Mouse (Mus musculus): ENCODE measurements at regions not wholly inside any gene's neighbourhood (a gene's known extent, or its start where the extent isn't known, plus 50 kb on each side); places are given as distances from the start of the nearest gene placed in this dataset.
"Not testable (repeated sequence)": the region's sequence is repeated elsewhere in the genome, so short reads cannot be mapped to it uniquely, and the experiment has no call there.

GRCm38 (mm10) chr5:10550115-10550514 lies 303.8 kb upstream of the Gm5152 start:
- POLR2A ChIA-PET; ATAC-seq; H3K27me3 ChIP-seq; DNase-seq (ENCODE audit: low read depth, low spot score); in situ Hi-C loops (cut with MboI; ENCODE audit: low pct_unique_long_range_greater_than_20kb); CTCF ChIA-PET: not testable (repeated sequence)

DNA sequence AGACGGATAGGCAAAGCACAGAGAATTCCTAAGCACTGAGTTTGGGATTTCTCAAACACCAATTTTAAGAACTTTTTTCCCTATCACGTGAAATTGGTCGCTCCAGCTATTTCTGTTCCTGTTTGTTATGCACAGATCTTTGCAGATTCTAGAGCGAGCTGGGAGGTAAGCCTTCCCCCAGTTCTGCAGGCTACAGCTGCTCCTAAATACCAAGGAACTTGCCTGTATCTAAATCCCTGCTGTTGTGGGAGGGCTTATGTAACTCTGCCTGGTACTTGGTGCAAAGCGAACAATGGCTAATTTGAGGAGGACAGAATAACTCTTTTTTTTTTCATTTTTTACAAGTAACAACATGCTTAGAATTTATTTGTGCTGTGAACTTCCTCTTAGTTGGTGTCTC lies 316.0 kb upstream of the Gm5152 start:
- DNase-seq (ENCODE audit: low read depth, low spot score) (no peak), ATAC-seq (no peak)
- TF ChIP-seq CTCF (IDR thresholded peaks at IDR 0.05), result no peak
- in situ Hi-C loops (cut with MboI; ENCODE audit: low pct_unique_long_range_greater_than_20kb), result no loop called here
- ChIA-PET POLR2A (no interaction called here), CTCF (no interaction called here)
- H3K27me3 ChIP-seq, result no peaks in the 10 kb centered on the region

GRCm38 (mm10) chr5:10592392-10592791 lies 346.1 kb upstream of the Gm5152 start:
- DNase-seq (ENCODE audit: low read depth, low spot score), result no peak
- ChIA-PET POLR2A (no interaction called here), CTCF (no interaction called here)
- TF ChIP-seq CTCF (IDR thresholded peaks at IDR 0.05), result no peak
- in situ Hi-C loops (cut with MboI; ENCODE audit: low pct_unique_long_range_greater_than_20kb), result no loop called here
- H3K27me3 ChIP-seq, result peaks cover 4% of the 10 kb centered on the region
- no peak for ATAC-seq

DNA sequence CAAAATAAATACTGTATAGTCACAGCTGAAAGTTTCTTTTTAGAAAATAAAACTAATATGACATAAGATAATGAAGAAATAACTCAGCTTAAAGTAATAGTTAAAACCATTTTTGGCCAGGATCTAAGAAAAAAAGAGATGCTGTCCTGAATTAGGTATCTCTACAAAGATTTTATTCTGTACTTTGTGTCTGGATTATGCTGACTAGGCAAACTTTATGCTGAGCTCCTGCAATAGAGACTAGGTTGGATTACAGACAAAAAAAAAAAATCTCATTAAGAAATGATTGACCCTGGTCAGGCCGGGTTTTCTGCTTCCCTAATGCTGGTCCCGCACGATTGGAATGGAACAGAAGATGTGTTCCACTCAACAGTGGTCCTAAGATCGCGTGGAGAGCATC lies 346.8 kb upstream of the Gm8871 start:
- in situ Hi-C loops (cut with MboI; ENCODE audit: low pct_unique_long_range_greater_than_20kb), result no loop called here
- DNase-seq (ENCODE audit: low read depth, low spot score) (no peak), ATAC-seq (no peak)
- ChIA-PET CTCF (no interaction called here), POLR2A (no interaction called here)
- no peaks in the 10 kb centered on the region for H3K27me3 ChIP-seq
- no peak for TF ChIP-seq CTCF (IDR thresholded peaks at IDR 0.05)

GRCm38 (mm10) chr5:10633176-10633575 lies 314.4 kb upstream of the Gm8871 start:
- in situ Hi-C loops (cut with MboI; ENCODE audit: low pct_unique_long_range_greater_than_20kb), result loop anchor here (10.0 kb wide), 1 partner anchor 1178 kb away; no protein-coding TSS in a partner anchor
- no peaks in the 10 kb centered on the region for H3K27me3 ChIP-seq
- peak; percentile 63 for TF ChIP-seq CTCF (IDR thresholded peaks at IDR 0.05)
- ChIA-PET POLR2A (no interaction called here), CTCF (interaction anchor here (1.2 to 2.0 kb wide), 2 partner anchors 14 to 678 kb away, joined by 6 to 21 read pairs; no protein-coding TSS in a partner anchor)
- DNase-seq (ENCODE audit: low read depth, low spot score), result peak; percentile 4
- no peak for ATAC-seq

DNA sequence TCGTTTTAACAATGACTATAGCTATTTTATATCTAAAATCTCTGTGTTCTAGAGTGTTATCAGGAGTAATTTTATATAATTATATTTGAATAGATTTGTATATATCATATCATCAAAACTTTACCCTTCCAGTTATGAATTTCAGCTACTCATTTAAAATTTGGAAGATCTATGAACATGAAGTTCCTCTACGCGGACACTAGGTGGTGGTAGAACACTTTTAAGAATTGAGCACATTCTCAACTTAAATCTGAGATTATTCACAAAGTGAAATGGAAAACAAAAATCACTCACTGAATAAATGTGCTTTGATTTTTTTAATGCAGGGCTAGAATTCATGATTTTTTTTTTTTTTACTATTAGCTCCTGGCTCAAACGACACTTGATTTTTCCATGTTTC lies 299.5 kb upstream of the Gm8871 start:
- no peak for ATAC-seq
- POLR2A ChIA-PET, result no interaction called here
- TF ChIP-seq CTCF (IDR thresholded peaks at IDR 0.05), result peak; percentile 44
- CTCF ChIA-PET, result interaction anchor here (0.7 to 2.0 kb wide), 7 partner anchors 10 to 1922 kb away, joined by 3 to 5 read pairs (median 3); no protein-coding TSS in a partner anchor
- no peak for DNase-seq (ENCODE audit: low read depth, low spot score)
- H3K27me3 ChIP-seq, result peaks cover 6% of the 10 kb centered on the region
- in situ Hi-C loops (cut with MboI; ENCODE audit: low pct_unique_long_range_greater_than_20kb), result no loop called here

DNA sequence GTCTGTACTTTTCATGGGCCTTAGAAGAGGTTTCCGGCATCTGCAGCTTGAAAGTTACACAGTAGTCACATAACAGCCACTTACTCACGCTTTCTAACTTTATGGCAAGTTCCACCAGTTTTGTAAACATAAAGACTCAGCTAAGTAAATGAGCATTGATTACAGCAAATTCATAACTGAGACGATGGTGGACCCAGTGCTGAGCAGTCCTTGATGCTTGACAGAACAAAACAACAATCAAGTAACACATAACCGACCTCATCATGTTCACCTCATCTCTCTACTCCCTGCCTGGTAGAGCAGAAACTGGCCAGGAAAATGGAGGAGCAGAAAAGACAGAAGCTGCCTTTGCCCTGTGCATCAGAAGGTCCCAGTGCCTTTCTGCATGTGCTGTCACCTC lies 284.3 kb upstream of the Gm8871 start:
- ATAC-seq (no peak), DNase-seq (ENCODE audit: low read depth, low spot score) (no peak)
- ChIA-PET CTCF (interaction anchor here (1.7 kb wide), 1 partner anchor 15 kb away, joined by 5 read pairs; no protein-coding TSS in a partner anchor), POLR2A (no interaction called here)
- TF ChIP-seq CTCF (IDR thresholded peaks at IDR 0.05), result no peak
- peaks cover 10% of the 10 kb centered on the region for H3K27me3 ChIP-seq
- in situ Hi-C loops (cut with MboI; ENCODE audit: low pct_unique_long_range_greater_than_20kb), result loop anchor here (25.0 kb wide), 1 partner anchor 1324 kb away; no protein-coding TSS in a partner anchor

- no peak for ATAC-seq
- in situ Hi-C loops (cut with MboI; ENCODE audit: low pct_unique_long_range_greater_than_20kb), result loop anchor here (10.0 to 25.0 kb wide), 2 partner anchors 1313 to 1881 kb away; no protein-coding TSS in a partner anchor
- ChIA-PET CTCF (interaction anchor here (1.0 to 1.6 kb wide), 2 partner anchors 8 to 16 kb away, joined by 3 to 6 read pairs; no protein-coding TSS in a partner anchor), POLR2A (no interaction called here)
- no peak for DNase-seq (ENCODE audit: low read depth, low spot score)
- TF ChIP-seq CTCF (IDR thresholded peaks at IDR 0.05), result peak; percentile 41
- H3K27me3 ChIP-seq, result peaks cover 23% of the 10 kb centered on the region
These were observed 273.4 kb upstream of the Gm8871 start for GRCm38 (mm10) chr5:10674199-10674598.

GRCm38 (mm10) chr5:10685519-10685918 lies 262.1 kb upstream of the Gm8871 start:
- ATAC-seq (no peak), DNase-seq (ENCODE audit: low read depth, low spot score) (no peak)
- H3K27me3 ChIP-seq, result peaks cover 5% of the 10 kb centered on the region
- ChIA-PET POLR2A (no interaction called here), CTCF (no interaction called here)
- TF ChIP-seq CTCF (IDR thresholded peaks at IDR 0.05), result no peak
- in situ Hi-C loops (cut with MboI; ENCODE audit: low pct_unique_long_range_greater_than_20kb), result no loop called here

- no peaks in the 10 kb centered on the region for H3K27me3 ChIP-seq
- POLR2A ChIA-PET, result no interaction called here
- in situ Hi-C loops (cut with MboI; ENCODE audit: low pct_unique_long_range_greater_than_20kb), result no loop called here
These were observed 220.5 kb upstream of the Gm8871 start for GRCm38 (mm10) chr5:10727056-10727455.

GRCm38 (mm10) chr5:10749546-10749945 lies 198.1 kb upstream of the Gm8871 start:
- in situ Hi-C loops (cut with MboI; ENCODE audit: low pct_unique_long_range_greater_than_20kb), result no loop called here
- TF ChIP-seq CTCF (IDR thresholded peaks at IDR 0.05), result no peak
- DNase-seq (ENCODE audit: low read depth, low spot score), result no peak
- no peak for ATAC-seq
- POLR2A ChIA-PET, result no interaction called here
- CTCF ChIA-PET, result no interaction called here
- H3K27me3 ChIP-seq, result no peaks in the 10 kb centered on the region

More at GRCm38 (mm10) chr5:10727056-10727455, 220.5 kb upstream of the Gm8871 start:
- ATAC-seq, result no peak
- CTCF ChIA-PET, result no interaction called here
- no peak for DNase-seq (ENCODE audit: low read depth, low spot score)
- no peak for TF ChIP-seq CTCF (IDR thresholded peaks at IDR 0.05)

- in situ Hi-C loops (cut with MboI; ENCODE audit: low pct_unique_long_range_greater_than_20kb), result no loop called here
- no peak for ATAC-seq
- no peak for DNase-seq (ENCODE audit: low read depth, low spot score)
- H3K27me3 ChIP-seq, result no peaks in the 10 kb centered on the region
- ChIA-PET POLR2A (no interaction called here), CTCF (interaction anchor here (0.8 kb wide), 1 partner anchor 20 kb away, joined by 3 read pairs; no protein-coding TSS in a partner anchor)
- TF ChIP-seq CTCF (IDR thresholded peaks at IDR 0.05), result no peak
These were observed 180.1 kb upstream of the Gm8871 start for GRCm38 (mm10) chr5:10767469-10767868.

Data from Patski (cell line).